Mouse (Mus musculus) adipose tissue, adult 10 weeks (tissue): ENCODE data around the gene Atg3. TPM values are rescaled to one million over a fixed set of nuclear protein-coding genes. Genes with fewer than 3 reads are reported as not detected.

Experiments used
- polyA plus RNA-seq: library from polyadenylated mRNA; stranded (reverse); fragments of 350-450 nt; fragmentation: Illumina TruSeq; extraction: RNeasy Lipid Tissue Mini Kit (QIAGEN cat#74804); gene quantifications from one replicate; pipeline ENCODE4 v1.2.3, GENCODE M21; 2014; ENCODE audit warnings: low read depth, low replicate concordance

Gene Atg3
- polyA plus RNA-seq, result 38.0 TPM

GRCm38 (mm10) chr16:45158522-45159388 is at the start of gene Atg3, which contains the start of gene Slc35a5:
TSS of gene Atg3 (plus strand) at chr16:45158785.
TSS of gene Slc35a5 (minus strand) at chr16:45158706.

DNA sequence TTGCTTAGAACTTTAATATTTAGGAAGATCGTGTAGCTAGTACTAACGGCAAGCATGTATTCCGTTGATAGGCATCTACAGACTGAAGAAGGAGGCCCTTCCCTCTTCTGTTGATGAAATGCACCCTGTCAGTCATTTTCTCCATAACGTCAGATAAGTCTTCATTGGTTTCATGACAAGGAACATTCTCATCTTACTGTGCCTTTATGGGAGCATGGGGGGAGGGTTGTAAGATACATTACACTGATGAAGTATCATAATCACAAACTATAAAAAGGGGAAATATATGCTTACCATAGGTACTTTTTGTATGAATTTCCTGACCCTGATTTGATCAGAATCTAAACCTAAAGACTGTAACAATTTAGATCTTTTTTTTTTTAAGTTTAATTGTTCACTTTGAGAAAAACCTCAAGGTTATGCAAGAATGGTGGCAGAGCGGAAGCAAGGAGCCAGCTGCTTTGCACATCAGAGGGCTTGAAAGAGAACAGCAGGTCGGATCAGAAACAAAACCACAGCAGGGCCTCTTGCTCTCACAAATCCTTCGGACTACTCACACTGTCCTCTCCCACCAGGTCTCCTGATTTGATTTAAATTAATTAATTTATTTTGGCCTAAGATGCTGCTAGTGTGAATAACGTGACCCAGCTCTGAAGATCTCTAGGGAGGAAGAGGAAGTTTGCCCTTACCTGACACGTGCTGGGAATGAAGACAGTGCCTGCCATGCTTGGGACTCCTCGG is 65.2 kb downstream of the Atg3 start, which contains the start of gene Btla:
TSS of gene Btla (plus strand) at position 668 of the 741 bp plus-strand sequence.

Other genes starting within 250 kb of the Atg3 start
- gene Cd200r3, start 215.1 kb upstream of the Atg3 start, polyA plus RNA-seq, result 0.30 TPM
- 341 TPM for gene Ccdc80, start 65.4 kb upstream of the Atg3 start, polyA plus RNA-seq
- 22.7 TPM for gene Slc35a5, start 79 bp upstream of the Atg3 start, polyA plus RNA-seq
- 1.4 TPM for gene Btla, start 65.5 kb downstream of the Atg3 start, polyA plus RNA-seq